Mouse (Mus musculus) neural tube, embryonic 13.5 days (tissue): ENCODE measurements around the gene Peg12. TPM values are rescaled to one million over a fixed set of nuclear protein-coding genes. Genes with fewer than 3 reads are reported as not detected.

Source experiments
- ATAC-seq: fragments of 200-750 bp; cut with Nextera tagmentation; 2 replicates; pipeline ENCODE4 v1.8.0; 2017; ENCODE audit warnings: low read depth, mild to moderate bottlenecking, moderate TSS enrichment, moderate library complexity
- H3K27ac ChIP-seq: fragments of 300-500 bp; sonication (generic); replicated peaks from 2 replicates; pipeline ENCODE4 v1.5.1; 2015; ENCODE audit warnings: moderate library complexity, mild to moderate bottlenecking, inconsistent platforms
- H3K27me3 ChIP-seq: fragments of 300-500 bp; sonication (generic); 2 replicates; pipeline ENCODE4 v1.6.1; 2015; ENCODE audit warnings: mild to moderate bottlenecking, inconsistent platforms
- H3K36me3 ChIP-seq: fragments of 300-500 bp; sonication (generic); 2 replicates; pipeline ENCODE4 v1.6.1; 2015; ENCODE audit warnings: mild to moderate bottlenecking, inconsistent platforms
- H3K4me1 ChIP-seq: fragments of 300-500 bp; sonication (generic); replicated peaks from 2 replicates; pipeline ENCODE4 v1.6.1; 2015; ENCODE audit warnings: inconsistent platforms
- H3K4me2 ChIP-seq: fragments of 300-500 bp; sonication (generic); 2 replicates; pipeline ENCODE4 v1.6.1; 2015; ENCODE audit warnings: inconsistent platforms, mild to moderate bottlenecking, moderate library complexity
- H3K4me3 ChIP-seq: fragments of 300-500 bp; sonication (generic); 2 replicates; pipeline ENCODE4 v1.5.1; 2015; ENCODE audit warnings: mild to moderate bottlenecking, inconsistent platforms
- H3K9ac ChIP-seq: fragments of 300-500 bp; sonication (generic); 2 replicates; pipeline ENCODE4 v1.6.1; 2015; ENCODE audit warnings: moderate library complexity, mild to moderate bottlenecking, inconsistent platforms
- H3K9me3 ChIP-seq: fragments of 300-500 bp; sonication (generic); 2 replicates; pipeline ENCODE4 v1.6.1; 2016; ENCODE audit warnings: inconsistent platforms
- WGBS: fragments of 180-500 bp; shearing (Covaris S2); methylation state at CpG from one replicate; pipeline ENCODE4 v1.1.7; 2015; 5-methylcytosine and 5-hydroxymethylcytosine counted together
- polyA plus RNA-seq: library from polyadenylated mRNA; unstranded; fragments of >200 nt; fragmentation: Nextera tagmentation; extraction: Ambion mirVana; gene quantifications from 2 replicates; pipeline ENCODE4 v1.2.1, GENCODE M21; 2015

Gene Peg12
- polyA plus RNA-seq: 14.6 and 19.1 TPM in 2 replicates

GRCm38 (mm10) chr7:62463878-62464755 lies at the start of gene Peg12:
Gene Peg12, minus strand, starts transcription at chr7:62464510.
- Histone ChIP-seq H3K36me3 (no peaks in the 10 kb centered on the region), H3K4me3 (peak within 1 kb of the TSS; percentile 59), H3K9me3 (peaks cover 13% of the 10 kb centered on the region; the same call in 1 of the 2 replicates), H3K27me3 (no peaks in the 10 kb centered on the region), H3K27ac (peak within 1 kb of the TSS; percentile 84), H3K4me1 (peaks cover 7% of the 10 kb centered on the region; the same call in 1 of the 2 replicates), H3K4me2 (peak within 1 kb of the TSS; percentile 65), H3K9ac (peak within 1 kb of the TSS; percentile 81)
- WGBS: 19% methylated on average over 80 of the region's 82 CpGs
- peak; percentile 67 for ATAC-seq

- Histone ChIP-seq H3K4me1 (no peaks in the 10 kb centered on the region), H3K9ac (no peak overlapping the region), H3K27me3 (no peaks in the 10 kb centered on the region), H3K9me3 (0 out of 2 replicates have a peak, but pooled peaks cover 6% of the 10 kb centered on the region), H3K27ac (no peak overlapping the region), H3K36me3 (no peaks in the 10 kb centered on the region), H3K4me2 (no peak overlapping the region), H3K4me3 (no peak overlapping the region)
- ATAC-seq: no peak
- WGBS: 33% methylated on average over 2 of the region's 2 CpGs
Observed at GRCm38 (mm10) chr7:62486139-62486538, 21.8 kb upstream of the Peg12 start.

- H3K4me3 ChIP-seq: peak overlapping the region; percentile 59
- no peaks in the 10 kb centered on the region for H3K27me3 ChIP-seq
- whole genome bisulfite sequencing: 25% methylated on average over 55 of the region's 55 CpGs
- peak overlapping the region; percentile 65 for H3K4me2 ChIP-seq
- H3K9me3 ChIP-seq: peaks cover 13% of the 10 kb centered on the region; the same call in 1 of the 2 replicates
- peak overlapping the region; percentile 81 for H3K9ac ChIP-seq
- H3K27ac ChIP-seq: peak overlapping the region; percentile 84
- ATAC-seq: peak; percentile 49
- no peaks in the 10 kb centered on the region for H3K36me3 ChIP-seq
- peaks cover 7% of the 10 kb centered on the region; the same call in 1 of the 2 replicates for H3K4me1 ChIP-seq
Observed at GRCm38 (mm10) chr7:62463007-62463877, 1.1 kb downstream of the Peg12 start.

GRCm38 (mm10) chr7:62462229-62463006 lies 1.9 kb downstream of the Peg12 start:
- Histone ChIP-seq H3K27ac (peak overlapping the region; percentile 83), H3K36me3 (no peaks in the 10 kb centered on the region), H3K9ac (peak overlapping the region; percentile 81), H3K4me3 (peak overlapping the region; percentile 59), H3K4me2 (peak overlapping the region; percentile 65), H3K9me3 (peaks cover 9% of the 10 kb centered on the region; the same call in 1 of the 2 replicates), H3K4me1 (peaks cover 7% of the 10 kb centered on the region; the same call in 1 of the 2 replicates), H3K27me3 (no peaks in the 10 kb centered on the region)
- peak; percentile 81 for ATAC-seq
- 26% methylated on average over 13 of the region's 13 CpGs for WGBS

GRCm38 (mm10) chr7:62452353-62452752 lies 12.0 kb downstream of the Peg12 start:
- Histone ChIP-seq H3K4me1 (no peaks in the 10 kb centered on the region), H3K4me2 (no peak overlapping the region), H3K36me3 (no peaks in the 10 kb centered on the region), H3K27ac (no peak overlapping the region), H3K9me3 (peaks cover 5% of the 10 kb centered on the region; the same call in 1 of the 2 replicates), H3K9ac (no peak overlapping the region), H3K27me3 (no peaks in the 10 kb centered on the region), H3K4me3 (no peak overlapping the region)
- 17% methylated on average over 2 of the region's 2 CpGs for WGBS
- ATAC-seq: no peak

- Histone ChIP-seq H3K9me3 (no peaks in the 10 kb centered on the region), H3K9ac (no peak overlapping the region), H3K36me3 (no peaks in the 10 kb centered on the region), H3K27ac (no peak overlapping the region), H3K4me2 (no peak overlapping the region), H3K27me3 (no peaks in the 10 kb centered on the region), H3K4me1 (no peaks in the 10 kb centered on the region), H3K4me3 (no peak overlapping the region)
- ATAC-seq: peak; percentile 47; the same call in 1 of the 2 replicates
Observed at GRCm38 (mm10) chr7:62445431-62446165, 18.7 kb downstream of the Peg12 start.

GRCm38 (mm10) chr7:62436394-62436793 lies 27.9 kb downstream of the Peg12 start:
- H3K9ac ChIP-seq: no peak overlapping the region
- no peak for ATAC-seq
- no peak overlapping the region for H3K27ac ChIP-seq
- no peaks in the 10 kb centered on the region for H3K27me3 ChIP-seq
- no peak overlapping the region for H3K4me3 ChIP-seq
- H3K9me3 ChIP-seq: 0 out of 2 replicates have a peak, but pooled peaks cover 4% of the 10 kb centered on the region
- H3K36me3 ChIP-seq: no peaks in the 10 kb centered on the region
- no peak overlapping the region for H3K4me2 ChIP-seq
- 42% methylated on average over 2 of the region's 2 CpGs for WGBS
- H3K4me1 ChIP-seq: no peaks in the 10 kb centered on the region

- no peak overlapping the region for H3K4me2 ChIP-seq
- H3K4me3 ChIP-seq: no peak overlapping the region
- H3K9me3 ChIP-seq: no peaks in the 10 kb centered on the region
- H3K36me3 ChIP-seq: no peaks in the 10 kb centered on the region
- WGBS: 35% methylated on average over 3 of the region's 3 CpGs
- no peak overlapping the region for H3K9ac ChIP-seq
- H3K27ac ChIP-seq: no peak overlapping the region
- H3K27me3 ChIP-seq: no peaks in the 10 kb centered on the region
- ATAC-seq: no peak
- no peaks in the 10 kb centered on the region for H3K4me1 ChIP-seq
Observed at GRCm38 (mm10) chr7:62433243-62433642, 31.1 kb downstream of the Peg12 start.

GRCm38 (mm10) chr7:62428337-62428736 lies 36.0 kb downstream of the Peg12 start:
- Histone ChIP-seq H3K4me2 (no peak overlapping the region), H3K4me1 (no peaks in the 10 kb centered on the region), H3K27me3 (no peaks in the 10 kb centered on the region), H3K36me3 (no peaks in the 10 kb centered on the region), H3K27ac (no peak overlapping the region), H3K4me3 (no peak overlapping the region), H3K9me3 (0 out of 2 replicates have a peak, but pooled peaks cover 3% of the 10 kb centered on the region), H3K9ac (no peak overlapping the region)
- 23% methylated on average over 8 of the region's 8 CpGs for WGBS
- ATAC-seq: no peak

GRCm38 (mm10) chr7:62423210-62423609 lies 41.1 kb downstream of the Peg12 start:
- Histone ChIP-seq H3K9ac (peak overlapping the region; percentile 41; the same call in 1 of the 2 replicates), H3K27me3 (no peaks in the 10 kb centered on the region), H3K9me3 (0 out of 2 replicates have a peak, but pooled peaks cover 11% of the 10 kb centered on the region), H3K4me1 (0 out of 2 replicates have a peak, but pooled peaks cover 3% of the 10 kb centered on the region), H3K4me2 (peak overlapping the region; percentile 26; the same call in 1 of the 2 replicates), H3K36me3 (no peaks in the 10 kb centered on the region), H3K27ac (peak overlapping the region; percentile 28; the same call in 1 of the 2 replicates), H3K4me3 (no peak overlapping the region)
- no peak for ATAC-seq
- WGBS: 20% methylated on average over 4 of the region's 4 CpGs
